Mouse (Mus musculus): ENCODE data around the gene Dnah1.

Gene Dnah1

GRCm38 (mm10) chr14:31317754-31318153, 5.9 kb downstream of the Dnah1 start:
- DNase-seq (ENCODE audit: low spot score), result no peak

DNA sequence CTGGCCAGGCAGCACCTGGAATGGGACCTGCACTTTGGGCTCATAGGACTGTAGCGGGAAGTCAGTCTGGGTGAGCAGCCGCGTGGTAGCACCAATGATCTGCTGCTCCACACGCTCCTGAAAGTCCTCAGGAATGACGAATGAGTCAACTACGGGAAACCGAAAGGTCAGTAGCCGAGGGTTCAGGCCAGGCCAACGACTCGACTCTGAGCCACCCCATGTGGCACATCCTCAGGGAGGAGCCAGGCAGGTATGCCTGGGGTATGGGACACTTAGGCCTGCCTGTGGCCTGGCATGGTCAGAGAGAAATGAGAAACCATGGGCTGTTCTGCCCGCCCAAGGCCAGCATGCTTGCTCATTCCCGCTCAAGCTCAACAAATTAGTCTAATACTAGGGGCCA, 7.1 kb downstream of the Dnah1 start:
- DNase-seq (ENCODE audit: low spot score), result no peak

DNA sequence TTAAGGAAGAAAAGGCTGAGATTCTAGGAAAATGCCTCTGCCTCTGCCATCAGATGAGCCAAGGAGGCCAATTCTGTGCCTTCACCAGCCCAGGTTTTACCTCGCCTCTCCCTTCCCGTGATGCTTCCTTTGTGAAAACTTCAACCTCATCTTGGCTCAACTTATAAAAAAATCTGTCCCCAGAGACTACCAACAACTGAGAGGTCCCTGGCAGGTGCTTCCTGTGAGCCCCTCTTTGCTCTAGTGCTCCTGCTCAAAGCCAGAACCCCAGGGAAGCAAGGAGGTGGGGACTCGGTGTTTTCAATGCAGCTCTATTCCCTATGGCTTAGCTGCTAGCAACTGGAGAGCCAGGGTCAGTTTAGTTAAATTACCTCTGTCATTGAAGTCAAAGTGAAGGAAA, 10.5 kb downstream of the Dnah1 start:
- DNase-seq (ENCODE audit: low spot score), result no peak

- no peak for DNase-seq (ENCODE audit: low spot score)
Observed at GRCm38 (mm10) chr14:31285728-31286127, 38.0 kb downstream of the Dnah1 start.

DNA sequence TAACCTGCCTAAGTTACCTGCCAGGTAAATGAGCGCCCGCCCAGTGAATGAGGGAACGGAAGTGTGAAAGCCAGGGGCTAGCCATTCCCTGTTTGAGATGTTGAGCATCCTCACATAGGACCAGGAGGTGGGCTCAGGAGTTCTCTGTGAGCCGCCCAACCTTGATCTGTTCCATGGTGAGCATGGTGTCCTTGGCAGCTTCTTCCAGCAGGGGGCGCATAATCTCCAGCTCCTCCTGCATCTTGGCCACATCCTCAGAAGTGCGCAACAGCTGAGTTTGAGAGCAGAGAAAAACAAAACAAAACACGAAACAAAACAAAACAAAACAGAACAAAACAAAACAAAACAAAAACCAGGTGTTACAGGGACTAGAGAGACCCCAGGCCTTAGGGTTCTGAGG, 51.5 kb downstream of the Dnah1 start:
- peak; percentile 73 for DNase-seq (ENCODE audit: low spot score)

- DNase-seq (ENCODE audit: low spot score), result no peak
Observed at GRCm38 (mm10) chr14:31271121-31271520, 52.6 kb downstream of the Dnah1 start.

- DNase-seq (ENCODE audit: low spot score), result no peak
Observed at GRCm38 (mm10) chr14:31269456-31270100, 54.1 kb downstream of the Dnah1 start.

GRCm38 (mm10) chr14:31268301-31269001, 55.2 kb downstream of the Dnah1 start:
- peak; percentile 49 for DNase-seq (ENCODE audit: low spot score)

GRCm38 (mm10) chr14:31267649-31268048, 56.0 kb downstream of the Dnah1 start:
- DNase-seq (ENCODE audit: low spot score), result no peak

- no peak for DNase-seq (ENCODE audit: low spot score)
Observed at GRCm38 (mm10) chr14:31260932-31261331, 62.8 kb downstream of the Dnah1 start.

- no peak for DNase-seq (ENCODE audit: low spot score)
Observed at GRCm38 (mm10) chr14:31260374-31260773, 63.3 kb downstream of the Dnah1 start.

- DNase-seq (ENCODE audit: low spot score), result no peak
Observed at GRCm38 (mm10) chr14:31258476-31259050, 65.1 kb downstream of the Dnah1 start.

GRCm38 (mm10) chr14:31252091-31252490, 71.6 kb downstream of the Dnah1 start:
- no peak for DNase-seq (ENCODE audit: low spot score)

DNA sequence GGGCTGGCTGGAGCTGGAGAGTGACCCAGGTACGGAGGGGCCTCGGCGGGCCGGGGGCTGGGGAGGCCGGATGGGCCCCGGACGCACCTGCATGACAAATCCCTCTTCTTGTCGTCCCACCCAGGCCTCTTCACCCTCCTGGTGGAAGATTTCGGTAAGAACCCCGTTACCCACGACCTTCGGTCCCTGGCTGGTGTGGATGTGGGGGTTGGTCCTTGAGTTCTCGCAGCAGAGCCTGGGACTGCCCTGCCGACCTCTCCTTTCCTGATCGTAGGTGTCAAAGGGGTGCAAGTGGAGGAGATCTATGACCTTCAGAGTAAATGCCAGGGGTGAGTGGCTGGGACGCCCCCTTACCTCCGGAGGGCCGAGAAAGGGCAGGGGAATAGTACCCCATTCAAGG, 72.1 kb downstream of the Dnah1 start:
- no peak for DNase-seq (ENCODE audit: low spot score)

DNA sequence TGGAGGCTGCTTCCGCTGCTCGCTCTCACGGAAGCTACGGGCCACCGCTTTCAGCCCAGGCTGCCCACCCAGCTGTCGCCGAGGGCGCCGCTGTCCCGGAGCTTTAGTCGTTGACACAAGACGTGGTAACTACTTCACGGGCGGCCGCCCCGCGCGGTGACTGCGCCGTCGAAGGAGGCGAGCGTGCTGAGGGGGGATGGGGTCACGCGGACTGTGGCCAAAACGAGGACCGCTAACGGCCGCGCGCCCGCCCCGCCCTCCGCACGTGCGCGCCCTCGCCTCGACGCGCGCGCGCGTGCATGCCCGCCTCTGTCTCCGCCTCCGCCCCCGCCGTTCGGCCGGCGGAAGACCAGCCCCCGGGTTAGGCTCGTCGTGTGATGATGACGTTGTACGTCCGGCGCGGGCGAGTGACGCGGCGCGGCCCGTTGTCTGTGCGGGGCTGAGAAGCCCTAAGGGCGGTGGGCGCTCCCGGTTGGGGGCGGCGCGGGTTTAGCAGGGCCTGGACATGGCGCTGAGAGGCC, 72.6 kb downstream of the Dnah1 start, which contains the start of the genes Phf7 and Bap1:
Gene Phf7 (minus strand): TSS at position 234 of the 521 bp plus-strand sequence.
Gene Bap1 (plus strand): TSS at position 367 of the 521 bp plus-strand sequence.
- DNase-seq (ENCODE audit: low spot score), result peak; percentile 78

DNA sequence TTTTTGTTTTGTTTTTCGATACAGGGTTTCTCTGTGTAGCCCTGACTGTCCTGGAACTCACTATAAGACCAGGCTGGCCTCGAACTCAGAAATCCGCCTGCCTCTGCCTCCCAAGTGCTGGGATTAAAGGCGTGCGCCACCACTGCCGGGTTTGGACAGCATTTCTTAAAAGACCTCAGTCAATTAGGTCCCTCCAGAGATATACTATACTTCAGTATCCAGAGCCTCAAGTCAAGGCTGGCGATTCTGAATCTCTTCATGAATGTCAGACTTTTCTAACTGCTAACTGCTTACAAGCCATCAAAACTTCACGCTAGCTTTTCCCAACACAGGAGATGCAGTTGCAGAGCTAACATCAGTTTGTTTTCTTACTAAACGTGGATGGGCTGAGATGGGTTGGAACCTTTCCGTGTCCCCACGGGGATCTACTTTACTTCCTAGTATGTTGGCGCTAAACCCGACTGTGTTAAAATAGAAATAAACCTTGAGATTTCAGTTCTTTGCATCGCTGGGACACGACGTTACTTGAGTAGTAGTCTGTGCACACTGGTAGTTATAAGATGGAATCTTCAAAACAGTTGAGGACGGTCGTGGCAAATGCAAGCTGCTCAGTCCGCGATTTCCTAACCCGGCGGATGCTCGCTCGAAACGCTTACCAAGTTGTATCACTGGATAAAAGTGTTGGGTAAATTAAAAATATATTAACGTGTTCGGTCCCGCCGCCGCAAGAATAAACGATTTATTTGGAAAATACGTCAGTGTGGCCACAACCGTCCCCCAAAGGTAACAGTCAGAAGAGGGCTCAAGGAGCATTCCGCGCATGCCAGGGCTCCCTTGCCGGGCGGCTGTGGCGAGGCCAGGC, 73.2 kb downstream of the Dnah1 start:
- DNase-seq (ENCODE audit: low spot score), result no peak

GRCm38 (mm10) chr14:31248396-31248795, 75.3 kb downstream of the Dnah1 start:
- DNase-seq (ENCODE audit: low spot score), result no peak

DNA sequence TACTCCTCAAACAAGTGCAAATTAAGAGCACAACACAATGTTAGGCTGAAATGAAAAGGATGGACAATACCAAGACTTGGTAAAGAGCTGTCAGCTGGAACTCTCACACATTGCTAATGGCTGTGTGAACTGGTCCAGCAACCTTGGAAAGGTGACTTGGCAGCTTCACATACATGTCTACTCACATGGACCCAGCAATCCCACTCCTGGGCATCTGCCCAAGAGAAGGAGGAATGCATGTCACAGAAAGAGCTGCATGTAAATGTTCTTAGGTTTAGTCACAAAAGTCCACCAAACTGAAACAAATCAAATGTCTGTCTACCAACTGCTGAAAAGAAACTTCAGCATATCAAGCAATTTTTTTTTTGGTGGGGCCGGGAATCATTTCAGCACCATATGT, 77.8 kb downstream of the Dnah1 start:
- no peak for DNase-seq (ENCODE audit: low spot score)

GRCm38 (mm10) chr14:31244777-31245176, 78.9 kb downstream of the Dnah1 start:
- DNase-seq (ENCODE audit: low spot score), result no peak

- DNase-seq (ENCODE audit: low spot score), result no peak
Observed at GRCm38 (mm10) chr14:31240528-31240927, 83.2 kb downstream of the Dnah1 start.

DNA sequence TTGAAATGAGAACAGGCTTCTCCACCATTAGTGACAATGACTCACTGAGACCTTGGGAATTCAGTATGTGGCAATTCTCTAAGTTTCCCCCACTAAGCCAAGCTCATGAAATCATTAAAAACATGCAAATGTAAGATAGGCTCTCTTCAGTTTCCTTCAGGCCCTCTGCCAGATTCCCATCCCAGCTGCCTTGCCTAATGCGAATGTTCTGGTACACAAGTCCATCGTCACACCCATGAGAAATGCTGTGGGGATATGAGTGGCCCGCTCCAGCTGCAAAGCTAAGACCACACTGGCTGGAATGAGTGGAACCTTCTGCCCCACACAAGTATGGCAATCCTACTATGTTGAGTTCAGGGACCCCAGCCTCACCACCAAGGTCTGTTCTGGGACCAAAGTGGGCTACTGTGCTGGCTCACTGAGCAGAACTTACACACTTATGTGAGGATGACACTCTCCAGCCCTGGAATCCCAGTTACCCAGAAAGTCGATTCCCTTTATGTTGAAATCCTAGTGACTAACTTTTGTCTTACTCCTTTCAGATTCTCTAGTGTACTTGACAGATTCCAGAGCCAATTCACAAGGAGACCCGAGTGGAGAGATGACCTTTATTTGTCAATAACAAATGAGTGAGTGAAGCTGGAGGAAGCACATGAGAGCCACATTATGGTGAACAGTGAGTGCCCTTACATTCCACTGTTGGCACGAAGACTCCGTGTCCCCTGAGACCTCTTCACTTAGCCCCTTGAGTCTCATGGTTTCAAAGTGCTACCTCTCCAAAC, 86.4 kb downstream of the Dnah1 start:
- no peak for DNase-seq (ENCODE audit: low spot score)
